Comparison of ENCODE assay signal across 9 mouse cellular contexts in genomic region chr12:12401504-12401903, GRCm38 (mm10).
DNase-seq lines count a peak whose midpoint lies in the region; ATAC-seq and TF ChIP-seq lines count a peak whose summit lies in the region.
"Had no signal": no experiment of that assay in that cellular context is flagged by ENCODE, and none has a peak within 500 bp of the region (broad histone marks: within the 10 kb centered on the region; RNA-seq: fewer than 3 reads in every experiment).

No protein-coding gene starts in this region.

- no peaks in the 10 kb centered on the region for H3K4me1 ChIP-seq in lung, embryonic 14.5 days (ENCODE audit: insufficient read depth)
- peaks cover 19% of the 10 kb centered on the region for H3K4me1 ChIP-seq in limb, embryonic 15.5 days

- no peak overlapping the region for H3K9ac ChIP-seq in lung, embryonic 14.5 days
- H3K9ac ChIP-seq in limb, embryonic 15.5 days: no peak overlapping the region

- 11% methylated on average over 15 of the region's 15 CpGs for WGBS in lung, embryonic 14.5 days
- WGBS in limb, embryonic 15.5 days: 3% methylated on average over 15 of the region's 15 CpGs

- no peaks in the 10 kb centered on the region for H3K27me3 ChIP-seq in lung, embryonic 14.5 days (ENCODE audit: insufficient read depth, low read length)
- H3K27me3 ChIP-seq in limb, embryonic 15.5 days: no peaks in the 10 kb centered on the region

- TF ChIP-seq CTCF in lung, embryonic 14.5 days (IDR thresholded peaks at IDR 0.05; ENCODE audit: low read depth): no peak

- H3K9me3 ChIP-seq in lung, embryonic 14.5 days (ENCODE audit: low read depth, low read length): no peaks in the 10 kb centered on the region
- H3K9me3 ChIP-seq in limb, embryonic 15.5 days: no peaks in the 10 kb centered on the region

- intact Hi-C loops in heart, postnatal 14 days (cut with DNase I): no loop called here

- DNase-seq in lung, embryonic 14.5 days: peak; percentile 73
- no peak for DNase-seq in lung, adult 18-20 months
- DNase-seq in embryo, embryonic 9.5 days (ENCODE audit: extremely low spot score): peak; percentile 17
- peak; percentile 12 to 30 for DNase-seq in heart, postnatal 14 days
- DNase-seq in urinary bladder, postnatal 4 days (ENCODE audit: low spot score in 2 of 2): no peak
- DNase-seq in ovary, postnatal 14 days (ENCODE audit: low spot score): no peak

- peak; percentile 29; the same call in 1 of the 2 replicates for ATAC-seq in lung, embryonic 14.5 days (ENCODE audit: insufficient read depth)
- peak; percentile 75; the same call in 1 of the 2 replicates for ATAC-seq in limb, embryonic 15.5 days (ENCODE audit: insufficient number of reproducible peaks, low FRiP score, low TSS enrichment, low read depth)
- ATAC-seq in erythroid progenitor cell, adult 5-6 weeks (replicated peaks; ENCODE audit: low FRiP score, poor library complexity, severe bottlenecking): no peak

- peak overlapping the region; percentile 58 for H3K4me2 ChIP-seq in lung, embryonic 14.5 days
- H3K4me2 ChIP-seq in limb, embryonic 15.5 days: peak overlapping the region; percentile 42

- H3K27ac ChIP-seq in lung, embryonic 14.5 days (ENCODE audit: low read depth): 0 out of 2 replicates have a peak overlapping the region, but pooled peaks have one; percentile 19
- peak overlapping the region; percentile 67 for H3K27ac ChIP-seq in limb, embryonic 15.5 days
- H3K27ac ChIP-seq: macrophage had no signal

- no peaks in the 10 kb centered on the region for H3K36me3 ChIP-seq in lung, embryonic 14.5 days (ENCODE audit: insufficient read depth)
- H3K36me3 ChIP-seq in limb, embryonic 15.5 days: no peaks in the 10 kb centered on the region

- peak overlapping the region; percentile 8; the same call in 1 of the 2 replicates for H3K4me3 ChIP-seq in lung, embryonic 14.5 days (ENCODE audit: low read depth, low read length)
- H3K4me3 ChIP-seq in limb, embryonic 15.5 days: peak overlapping the region; percentile 19

Comparison
In these comparisons a context has a peak if more than half of its experiments do, and no peak if none do; other contexts are left out.
1. DNase-seq: peak in lung, embryonic 14.5 days (single experiment), embryo, embryonic 9.5 days (single experiment) and heart, postnatal 14 days (2 of 2); none in lung, adult 18-20 months (0 of 2), urinary bladder, postnatal 4 days (0 of 2) and ovary, postnatal 14 days (single experiment).